Mouse (Mus musculus) brain, adult 2 months (tissue): ENCODE measurements around the gene Tnr.

Experiments
- DNase-seq: peaks from one replicate; pipeline ENCODE4 v3.0.0; 2011; ENCODE audit warnings: low read depth, low spot score

Tnr gene

DNA sequence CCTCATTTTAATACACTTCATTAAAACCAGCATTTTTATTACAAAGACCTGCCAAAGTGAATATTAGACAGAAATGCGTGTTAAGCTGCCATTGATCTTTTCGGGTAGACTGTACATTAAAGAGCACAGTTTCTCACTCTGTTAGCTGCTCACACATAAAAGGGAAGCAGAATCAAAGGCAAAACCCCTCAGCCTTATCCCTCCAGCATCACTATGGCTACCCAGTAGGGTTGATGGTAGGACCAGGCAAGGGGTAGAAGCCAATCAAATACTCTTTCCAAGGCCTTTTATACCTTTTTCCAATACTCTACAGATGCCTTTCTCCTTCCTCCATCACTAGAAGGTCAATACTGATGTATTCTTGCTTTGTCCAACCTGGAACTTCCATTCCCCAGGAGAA is 269.0 kb downstream of the Tnr start:
- no peak for DNase-seq

DNA sequence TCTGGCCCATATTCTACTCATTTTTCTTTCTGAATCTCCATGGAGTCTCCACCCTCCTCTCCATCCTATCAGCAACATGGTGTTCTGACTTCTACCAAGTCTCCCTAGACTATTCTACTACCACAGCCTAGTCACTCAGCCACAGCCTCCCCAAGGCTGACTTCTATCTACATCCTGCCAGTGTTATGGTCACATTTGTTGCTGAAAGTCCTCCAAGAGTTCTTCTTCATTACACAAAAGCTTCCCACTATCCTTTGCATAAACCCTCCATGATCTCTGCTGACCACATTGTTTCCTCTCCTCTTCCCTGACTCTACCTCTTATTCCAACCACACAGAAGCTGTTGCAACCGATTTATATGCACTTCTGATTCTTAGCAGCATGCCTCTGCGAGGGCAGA is 272.5 kb downstream of the Tnr start:
- no peak for DNase-seq

DNA sequence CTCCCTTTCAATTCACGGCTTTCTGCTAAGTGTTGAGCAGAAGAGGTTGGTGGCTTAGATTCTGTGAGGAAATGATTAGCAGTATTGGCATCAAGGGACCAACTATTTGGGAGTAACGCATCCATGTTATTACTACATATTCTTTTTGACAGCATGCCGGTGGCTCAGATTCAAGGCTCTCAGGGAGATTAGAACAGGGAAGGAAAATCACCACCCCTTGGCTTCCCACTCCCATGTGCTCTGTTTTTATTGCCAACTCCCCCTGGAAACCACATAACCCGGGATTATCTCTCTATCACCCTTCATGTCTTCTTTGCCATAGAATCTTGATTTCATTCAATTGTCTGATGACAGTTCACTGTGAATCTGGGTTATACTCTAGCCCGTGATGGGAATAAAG is 276.8 kb downstream of the Tnr start:
- no peak for DNase-seq

DNA sequence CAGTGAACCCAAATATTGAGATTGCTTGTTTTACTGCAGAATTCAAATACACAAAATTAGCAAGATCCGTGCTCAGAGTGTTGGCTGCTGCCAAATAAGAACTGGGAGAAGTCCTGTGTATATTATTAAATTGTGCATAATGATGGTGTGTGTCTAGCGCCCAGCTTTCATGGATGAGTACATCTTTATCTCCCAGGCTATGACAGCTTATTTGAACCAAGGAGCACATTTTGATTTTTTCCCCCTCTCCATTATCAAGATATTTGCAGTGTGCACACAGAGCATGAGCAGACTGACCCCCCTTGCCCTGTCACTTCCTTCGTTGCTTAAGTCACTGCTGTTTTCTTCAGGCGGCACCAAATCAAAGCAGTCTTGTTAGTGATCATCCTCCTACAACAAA is 278.2 kb downstream of the Tnr start:
- peak; percentile 22 for DNase-seq

DNA sequence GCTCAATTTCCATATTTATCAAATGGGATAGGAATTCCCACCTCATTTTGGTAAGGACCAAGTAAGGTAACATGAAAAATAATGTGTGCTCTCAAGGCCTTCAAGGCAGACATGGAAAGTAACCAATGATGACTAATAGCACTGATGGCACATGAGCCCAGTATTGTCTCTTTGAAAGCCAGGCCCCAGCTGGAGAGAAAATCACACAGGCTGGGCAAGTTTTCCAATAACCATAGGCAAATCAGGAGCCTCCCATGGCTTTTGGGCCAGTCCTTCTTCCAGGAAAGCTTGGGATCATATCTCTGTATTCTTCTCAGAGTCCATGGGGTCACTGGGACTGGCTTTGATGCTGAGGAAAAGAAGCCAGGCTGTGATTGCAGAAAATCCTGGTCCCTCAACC is 280.1 kb downstream of the Tnr start:
- no peak for DNase-seq

DNA sequence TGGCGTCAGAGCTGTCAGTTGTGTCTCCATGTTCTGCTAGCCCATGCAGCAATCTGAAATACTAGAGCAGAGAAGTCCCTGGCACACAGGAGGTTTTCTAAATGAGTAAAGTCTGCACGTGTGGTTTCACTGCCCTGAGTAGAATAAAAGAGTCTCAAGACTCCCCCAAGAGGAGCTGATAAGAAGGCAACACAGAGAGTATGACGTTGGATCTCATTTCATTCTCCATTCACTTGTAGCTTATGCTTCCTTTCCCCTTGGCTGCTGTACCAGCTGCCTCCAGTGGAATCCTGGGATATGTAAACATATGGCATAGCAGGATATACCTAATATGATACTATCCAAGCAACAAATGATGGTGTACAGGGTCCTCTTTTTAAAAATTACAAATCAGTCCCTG is 285.9 kb downstream of the Tnr start:
- peak; percentile 22 for DNase-seq

DNA sequence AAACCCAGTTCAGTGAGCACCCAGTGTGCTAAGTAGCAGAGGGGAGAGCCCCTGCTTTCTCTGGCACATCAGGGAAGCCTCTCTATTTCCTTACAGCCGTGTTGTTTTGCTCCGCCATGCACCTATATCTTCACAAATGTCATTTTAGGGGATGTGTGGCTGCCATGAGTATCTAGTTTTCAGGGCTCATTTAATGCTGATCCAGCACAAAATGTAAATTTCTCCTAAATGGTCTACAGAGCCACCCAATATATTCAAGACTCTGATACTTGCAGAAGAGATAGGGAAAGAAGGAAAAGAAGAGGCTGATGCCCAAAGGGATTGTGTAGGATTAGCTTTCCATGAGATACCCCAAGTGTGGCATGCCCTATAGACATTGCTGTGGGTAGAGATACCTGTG is 288.2 kb downstream of the Tnr start:
- no peak for DNase-seq

DNA sequence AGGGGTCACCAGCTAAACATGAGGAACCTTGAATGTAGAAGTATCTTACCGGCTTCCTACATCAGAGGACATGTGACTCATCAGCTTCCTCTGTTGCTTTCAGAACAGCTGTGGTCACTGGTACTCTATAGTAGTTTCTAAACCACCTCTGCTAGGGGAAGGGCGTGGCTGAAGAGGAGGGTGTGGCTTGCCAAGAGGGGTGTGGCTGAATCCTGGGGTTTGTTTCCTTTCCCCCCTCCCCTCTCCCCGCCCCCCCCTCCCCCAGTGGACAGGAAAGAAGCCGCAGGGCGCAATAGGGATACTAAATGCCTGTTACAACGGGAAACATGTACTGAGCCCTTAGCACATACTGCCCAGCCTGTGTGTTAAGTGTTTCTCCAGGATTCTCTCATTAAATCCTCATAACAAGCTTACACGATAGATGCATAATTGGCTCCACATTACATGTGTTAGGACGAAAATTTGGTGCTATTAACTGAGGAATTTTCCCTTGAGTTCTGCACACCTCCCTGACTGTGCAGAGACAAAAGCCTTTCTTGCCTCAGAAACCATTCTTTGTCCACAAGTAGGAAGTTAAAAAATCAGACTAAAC is 289.3 kb downstream of the Tnr start:
- no peak for DNase-seq

DNA sequence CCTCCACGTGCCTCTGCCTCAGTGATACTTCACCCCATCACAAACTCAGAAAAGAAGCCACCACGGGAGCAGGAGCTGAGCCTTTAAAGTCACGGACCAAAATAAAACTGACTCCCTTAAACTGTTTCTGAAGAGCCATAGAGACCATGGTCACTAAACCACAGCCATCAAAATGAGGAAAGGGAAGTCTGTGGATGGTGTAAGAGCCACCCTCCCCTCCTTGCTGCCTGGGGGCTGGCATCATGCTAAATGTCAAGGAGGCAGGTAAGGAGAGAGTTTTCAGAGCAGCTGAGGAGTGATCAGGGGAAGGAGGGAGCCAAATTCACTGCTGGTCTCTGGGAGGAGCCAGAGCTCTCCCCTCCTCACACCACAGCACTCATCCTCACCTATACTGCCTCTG is 290.8 kb downstream of the Tnr start:
- no peak for DNase-seq

DNA sequence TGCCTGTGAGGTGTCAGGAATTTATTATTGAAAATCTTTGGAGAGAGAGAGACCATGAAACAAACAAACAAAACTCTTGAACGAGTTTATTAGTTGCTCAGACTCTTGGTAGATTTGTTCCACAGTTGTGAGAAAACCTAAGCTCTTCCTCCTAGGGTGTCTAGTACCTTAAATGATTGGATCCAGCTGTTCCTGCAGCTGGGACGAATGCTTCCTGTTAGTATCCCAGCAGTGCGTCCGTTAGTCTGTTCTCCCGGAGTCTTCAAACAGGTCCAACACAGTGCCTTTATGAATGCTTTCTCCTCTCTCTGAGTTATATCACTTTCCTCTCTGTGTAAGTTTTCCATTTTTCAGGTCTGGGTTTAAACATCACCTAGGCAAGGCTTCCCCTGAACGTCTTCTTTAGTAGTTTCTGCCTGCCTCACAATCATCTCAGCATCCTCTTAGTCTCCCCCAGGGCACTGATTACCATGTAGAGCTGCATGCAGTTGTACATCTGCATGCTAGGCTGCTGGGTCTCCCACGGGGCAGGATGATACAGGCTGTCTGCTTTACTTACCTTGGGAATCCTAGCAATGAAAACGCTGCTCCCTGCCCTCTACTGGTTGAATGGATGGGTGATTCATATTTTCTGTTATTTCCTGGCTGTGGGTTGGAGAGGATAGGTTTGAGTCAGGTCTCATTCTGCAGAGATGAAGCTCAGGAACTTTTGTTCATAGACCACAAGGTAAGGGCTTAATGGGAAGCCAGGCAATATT is 293.2 kb downstream of the Tnr start:
- peak; percentile 65 for DNase-seq

DNA sequence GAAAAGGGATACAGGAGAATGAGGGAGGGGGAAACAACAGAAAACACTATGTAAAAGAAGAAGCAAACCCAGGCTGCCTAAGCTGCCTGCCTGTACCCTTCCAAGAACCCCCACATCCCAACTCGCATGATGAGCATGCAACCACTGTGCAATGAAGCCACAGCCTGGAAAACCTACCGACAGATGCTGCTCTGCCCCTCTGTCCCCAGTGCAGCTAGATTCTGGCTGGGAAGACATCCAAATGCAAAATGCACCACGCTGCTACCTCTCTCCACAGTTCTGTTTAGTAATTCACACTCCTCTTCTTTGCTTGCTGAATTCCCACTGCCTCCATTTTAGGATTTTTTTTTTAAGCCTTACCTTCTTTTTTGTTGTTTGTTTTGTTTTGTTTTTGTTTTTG is 295.9 kb downstream of the Tnr start:
- DNase-seq = peak; percentile 90

DNA sequence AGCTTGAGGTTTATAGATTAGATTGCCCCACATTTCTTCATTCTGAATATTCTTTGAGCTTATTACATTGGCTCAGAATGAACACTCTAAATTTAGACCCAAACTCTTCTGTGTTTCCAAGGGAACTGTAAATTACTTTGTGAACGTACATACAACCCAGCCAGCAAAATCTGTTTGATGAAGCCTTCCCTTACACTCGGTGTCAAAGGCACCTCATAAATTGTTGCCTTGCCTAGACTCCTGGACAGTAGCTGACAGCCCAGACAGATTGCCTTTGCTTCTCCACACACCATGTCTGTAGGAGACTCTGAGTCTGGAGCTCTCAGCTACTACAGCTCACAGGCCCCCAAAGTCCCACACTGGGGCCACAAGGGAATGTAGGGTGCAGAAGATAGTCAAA is 298.8 kb downstream of the Tnr start:
- DNase-seq = peak; percentile 76

DNA sequence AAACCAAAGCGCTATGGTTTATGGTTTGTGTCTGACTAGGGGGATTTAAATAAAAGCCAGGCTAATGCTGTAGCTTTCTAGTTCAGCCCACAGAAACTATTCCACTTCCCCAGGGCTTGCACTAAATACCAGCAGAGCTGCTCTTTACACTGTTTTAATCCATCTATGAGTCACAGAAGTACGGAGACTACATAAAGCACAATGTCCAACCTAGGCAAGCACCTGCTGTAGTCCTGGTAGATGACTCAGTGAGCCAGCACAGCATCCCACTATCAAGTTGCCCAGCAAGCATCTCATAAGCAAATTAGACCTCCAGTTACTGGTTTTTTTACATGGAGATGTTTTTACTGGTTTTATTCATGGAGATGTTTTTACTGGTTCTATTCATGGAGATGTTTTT is 305.0 kb downstream of the Tnr start:
- DNase-seq = peak; percentile 73

DNA sequence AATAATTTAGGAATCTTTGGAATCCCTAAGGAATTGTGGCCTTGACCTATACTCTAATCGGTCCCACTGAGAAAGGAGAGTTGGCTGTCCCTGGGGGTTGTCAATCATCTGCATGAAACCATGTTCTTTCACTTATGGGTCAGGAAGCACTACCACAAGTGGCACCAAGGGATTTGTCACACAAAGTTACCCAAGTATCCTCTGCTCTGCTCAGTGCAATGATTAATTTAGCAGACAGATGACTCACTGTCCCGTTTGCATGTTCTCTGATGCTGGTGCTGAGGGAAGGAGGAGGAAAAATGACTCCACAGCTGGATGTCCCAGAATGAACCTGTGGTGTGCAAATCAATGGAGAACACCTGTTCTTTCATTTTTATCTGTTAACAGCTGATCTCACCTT is 309.6 kb downstream of the Tnr start:
- peak; percentile 58 for DNase-seq

DNA sequence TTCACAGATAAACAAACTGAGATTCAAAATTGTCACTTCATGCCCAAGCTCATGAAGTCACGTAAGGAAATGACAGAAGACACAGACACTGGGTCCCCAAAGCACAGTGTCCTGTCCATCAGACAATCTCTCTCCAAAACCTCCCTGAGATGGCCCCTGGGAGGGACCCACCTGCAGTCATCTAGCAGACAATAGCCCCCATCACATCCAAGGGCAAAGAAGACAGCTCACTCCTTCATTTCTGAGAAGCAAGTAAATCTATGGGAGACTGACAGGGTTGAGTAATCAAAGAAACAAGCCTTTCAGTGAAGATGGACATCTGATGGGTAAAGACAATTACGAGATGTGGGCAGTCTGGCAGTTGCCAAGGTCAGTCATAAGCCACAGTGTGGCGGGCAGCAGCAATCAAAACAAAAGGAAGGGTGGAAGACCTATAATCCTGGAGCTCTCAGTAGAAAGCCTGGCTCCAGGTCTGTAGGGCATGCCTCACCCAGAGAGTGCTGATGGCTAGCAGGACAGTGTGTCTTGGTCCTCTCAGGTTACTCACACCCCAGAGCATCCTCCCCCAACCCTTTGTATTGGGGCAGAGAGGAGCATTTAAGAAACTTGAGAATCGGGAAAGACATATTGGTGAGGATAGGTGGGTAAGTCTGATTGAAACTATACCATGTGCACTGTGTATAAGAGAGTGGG is 310.2 kb downstream of the Tnr start:
- DNase-seq = no peak

DNA sequence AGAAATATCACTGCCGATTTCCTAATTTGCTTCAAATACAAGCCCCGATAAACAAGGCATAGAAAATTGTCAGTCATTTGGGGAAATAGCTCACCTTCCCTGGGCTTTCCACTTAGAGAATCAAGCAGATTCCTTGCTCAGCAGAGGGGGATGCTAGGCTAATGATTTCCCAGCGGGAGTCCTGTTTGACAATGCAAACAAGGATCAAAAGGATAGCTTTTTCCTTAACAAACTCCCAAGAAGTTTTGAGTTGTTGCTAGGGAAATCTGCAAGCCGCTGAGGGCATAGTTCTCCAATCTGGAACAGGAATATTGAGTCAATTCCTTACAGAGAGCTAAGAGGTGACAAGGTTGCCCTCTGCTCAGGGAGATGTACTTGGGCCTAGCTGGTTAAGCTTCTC is 311.6 kb downstream of the Tnr start:
- no peak for DNase-seq

DNA sequence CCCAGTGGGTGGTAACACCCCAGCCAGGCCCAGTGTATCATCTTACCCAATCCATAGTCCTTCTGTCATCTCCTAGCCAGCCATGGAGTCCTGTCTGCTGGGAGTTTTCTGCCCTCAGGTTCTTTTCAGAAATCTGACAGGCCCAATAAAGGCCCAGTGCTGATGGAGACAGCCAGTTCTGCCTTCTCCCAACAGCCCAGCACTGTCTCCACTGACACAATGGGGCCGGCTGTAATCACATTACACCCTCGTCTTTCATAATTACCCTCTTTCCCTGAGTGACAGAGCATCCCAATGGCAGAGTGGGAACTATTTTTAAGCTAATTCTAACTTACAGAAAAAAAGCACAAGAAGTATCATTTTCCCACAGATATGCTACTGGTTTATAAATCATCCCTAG is 316.8 kb downstream of the Tnr start:
- DNase-seq = peak; percentile 52

DNA sequence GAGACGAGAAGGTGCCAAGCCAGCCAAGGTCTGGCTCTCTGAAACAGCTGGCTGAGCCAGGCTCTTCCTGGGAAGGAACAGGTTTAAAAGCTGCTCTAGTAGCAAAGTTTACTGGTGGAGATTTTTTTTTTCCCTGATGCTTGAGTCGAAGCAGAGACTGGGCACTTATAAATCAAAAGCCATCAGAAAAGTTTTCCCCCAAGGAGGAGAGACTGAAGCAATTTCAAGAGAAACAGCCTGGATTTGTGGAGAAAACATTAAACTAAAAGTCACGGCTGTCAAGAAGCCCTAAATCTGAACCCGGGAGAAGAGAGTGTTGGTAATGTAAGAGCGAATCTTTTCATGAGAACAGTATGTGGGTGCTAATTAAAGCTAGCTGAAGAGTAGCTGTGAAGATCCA is 319.3 kb downstream of the Tnr start:
- peak; percentile 33 for DNase-seq

DNA sequence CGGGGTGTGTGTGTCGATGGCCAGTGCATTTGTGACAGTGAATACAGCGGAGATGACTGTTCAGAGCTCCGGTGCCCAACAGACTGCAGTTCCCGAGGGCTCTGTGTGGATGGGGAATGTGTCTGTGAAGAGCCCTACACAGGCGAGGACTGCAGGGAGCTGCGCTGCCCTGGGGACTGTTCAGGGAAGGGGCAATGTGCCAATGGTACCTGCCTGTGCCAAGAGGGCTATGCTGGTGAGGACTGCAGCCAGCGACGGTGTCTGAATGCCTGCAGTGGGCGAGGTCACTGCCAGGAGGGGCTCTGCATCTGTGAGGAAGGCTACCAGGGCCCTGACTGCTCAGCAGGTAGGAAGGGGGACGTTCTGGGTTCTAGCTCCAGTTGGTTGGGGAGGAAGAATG is 328.5 kb downstream of the Tnr start:
- DNase-seq = no peak

DNA sequence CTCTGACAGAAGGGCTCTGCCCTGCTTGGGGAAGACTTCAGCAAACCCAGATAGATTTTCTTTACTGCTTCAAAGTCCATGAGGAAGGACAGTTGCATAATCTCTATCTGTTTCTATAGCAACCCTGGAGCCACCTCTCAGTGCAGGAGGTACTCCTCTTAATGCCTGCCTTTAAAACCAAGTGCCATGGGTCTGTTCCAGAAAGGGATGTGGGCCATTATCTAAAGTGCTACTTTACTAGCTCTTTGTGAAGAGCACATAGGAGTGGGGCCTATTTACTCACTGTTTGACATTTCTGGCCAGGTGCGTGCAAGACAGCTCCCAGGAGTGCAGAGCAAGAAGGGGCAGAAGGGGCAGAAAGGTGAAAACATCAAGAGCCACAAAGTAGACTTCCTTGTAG is 330.7 kb downstream of the Tnr start:
- DNase-seq = peak; percentile 76

DNA sequence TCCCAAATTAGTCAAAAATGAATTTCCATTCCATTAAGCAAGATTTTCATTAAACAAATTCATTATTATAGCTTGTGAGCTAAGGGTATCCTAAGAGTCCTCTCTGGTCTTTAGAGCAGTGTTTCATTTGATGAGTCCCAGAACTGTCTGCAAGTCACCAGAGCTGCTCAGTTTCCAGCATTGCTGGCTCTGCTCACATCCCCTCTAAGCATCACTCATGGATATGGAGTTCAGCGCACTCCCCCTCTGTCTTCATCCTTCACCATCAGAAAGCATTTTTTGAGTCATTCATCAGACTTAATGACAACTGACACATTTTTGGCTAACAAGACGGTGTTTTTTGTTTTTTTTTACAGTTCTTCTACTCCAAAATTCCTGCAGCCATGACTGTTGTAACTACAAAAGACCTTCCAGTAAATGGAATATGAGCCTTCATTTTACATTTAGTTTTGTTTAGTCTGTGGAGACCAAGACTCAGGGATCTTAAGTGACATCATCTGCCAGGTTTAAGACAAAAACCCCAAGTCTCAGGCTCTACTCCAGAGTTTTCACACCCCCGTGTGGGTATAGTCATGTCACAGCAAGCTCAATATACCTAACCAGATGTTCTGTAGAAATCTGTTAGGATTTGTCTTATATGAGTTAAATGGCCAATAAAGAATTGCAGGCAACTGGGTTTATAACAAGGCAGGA is 338.4 kb downstream of the Tnr start:
- no peak for DNase-seq

DNA sequence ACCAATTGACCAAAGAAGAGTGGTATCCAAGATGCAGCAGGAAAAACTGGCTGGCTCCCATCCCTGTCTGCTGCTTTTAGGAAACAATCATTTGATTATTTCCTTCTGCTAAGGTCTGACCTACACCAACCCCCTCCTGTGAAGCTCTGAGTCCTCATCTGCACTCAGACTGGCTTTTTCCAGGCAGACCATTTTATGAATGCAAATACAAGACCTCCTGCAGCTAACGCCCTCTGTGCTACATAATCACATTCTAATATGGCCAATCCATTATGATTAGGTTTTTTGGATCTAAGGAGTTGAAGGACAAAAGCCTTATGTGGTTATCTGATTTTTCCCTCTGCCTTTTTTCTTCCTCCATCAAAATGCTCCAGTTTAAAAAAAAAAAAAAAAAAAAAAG is 342.1 kb downstream of the Tnr start:
- peak; percentile 31 for DNase-seq
